14 mouse cellular contexts compared by ENCODE assay signal in genomic region chr1:106096324-106096723, GRCm38 (mm10).
DNase-seq lines count a peak whose midpoint lies in the region; ATAC-seq and TF ChIP-seq lines count a peak whose summit lies in the region.
"Had no signal": no experiment of that assay in that cellular context is flagged by ENCODE, and none has a peak within 500 bp of the region (broad histone marks: within the 10 kb centered on the region; RNA-seq: fewer than 3 reads in every experiment).

No protein-coding gene starts in this region.

- peaks cover 4% of the 10 kb centered on the region; the same call in 1 of the 2 replicates for H3K4me1 ChIP-seq in forebrain, embryonic 13.5 days
- peaks cover 3% of the 10 kb centered on the region for H3K4me1 ChIP-seq in midbrain, embryonic 16.5 days (ENCODE audit: control insufficient read depth, insufficient read depth, low read length)
- H3K4me1 ChIP-seq in heart, embryonic 12.5 days (replicated peaks) = no peaks in the 10 kb centered on the region
- H3K4me1 ChIP-seq: liver, embryonic 13.5 days had no signal

- H3K9me3 ChIP-seq in forebrain, embryonic 13.5 days (replicated peaks) = no peaks in the 10 kb centered on the region
- H3K9me3 ChIP-seq in midbrain, embryonic 16.5 days (replicated peaks; ENCODE audit: control insufficient read depth, low read length, poor library complexity, severe bottlenecking) = no peaks in the 10 kb centered on the region
- H3K9me3 ChIP-seq in heart, embryonic 12.5 days (replicated peaks) = no peaks in the 10 kb centered on the region
- H3K9me3 ChIP-seq: liver, embryonic 13.5 days had no signal

- TF ChIP-seq CTCF in brain, embryonic 14.5 days (IDR thresholded peaks at IDR 0.05; ENCODE audit: borderline replicate concordance, extremely low read depth, insufficient read depth, insufficient read length) = no peak

- ATAC-seq in forebrain, embryonic 13.5 days = peak; percentile 75
- ATAC-seq in midbrain, embryonic 16.5 days = peak; percentile 88
- ATAC-seq in heart, embryonic 12.5 days (ENCODE audit: insufficient number of reproducible peaks, low FRiP score) = no peak

- H3K4me3 ChIP-seq in forebrain, embryonic 13.5 days = no peak overlapping the region
- no peak overlapping the region for H3K4me3 ChIP-seq in midbrain, embryonic 16.5 days (ENCODE audit: low read depth, low read length)
- no peak overlapping the region for H3K4me3 ChIP-seq in heart, embryonic 12.5 days
- H3K4me3 ChIP-seq: erythroblast, embryonic 14.5 days; liver, embryonic 13.5 days had no signal

- 31% methylated on average over 4 of the region's 4 CpGs for WGBS in forebrain, embryonic 13.5 days
- 24% methylated on average over 4 of the region's 4 CpGs for WGBS in midbrain, embryonic 16.5 days
- 78% methylated on average over 4 of the region's 4 CpGs for WGBS in heart, embryonic 12.5 days

- H3K36me3 ChIP-seq in forebrain, embryonic 13.5 days (ENCODE audit: poor library complexity, severe bottlenecking) = no peaks in the 10 kb centered on the region
- no peaks in the 10 kb centered on the region for H3K36me3 ChIP-seq in midbrain, embryonic 16.5 days (ENCODE audit: control insufficient read depth, insufficient read depth, low read length)
- H3K36me3 ChIP-seq in heart, embryonic 12.5 days = no peaks in the 10 kb centered on the region
- H3K36me3 ChIP-seq: liver, embryonic 13.5 days had no signal

- H3K27ac ChIP-seq in forebrain, embryonic 13.5 days = no peak overlapping the region
- no peak overlapping the region; the same call in 1 of the 2 replicates for H3K27ac ChIP-seq in midbrain, embryonic 16.5 days (ENCODE audit: low read length)
- no peak overlapping the region for H3K27ac ChIP-seq in heart, embryonic 12.5 days (ENCODE audit: poor library complexity, severe bottlenecking)
- H3K27ac ChIP-seq: liver, embryonic 13.5 days had no signal

- TF ChIP-seq POLR2A in brain, embryonic 14.5 days (IDR thresholded peaks at IDR 0.05; ENCODE audit: borderline replicate concordance, extremely low read depth, insufficient read depth, insufficient read length, poor library complexity, severe bottlenecking) = no peak

- no peaks in the 10 kb centered on the region for H3K27me3 ChIP-seq in forebrain, embryonic 13.5 days
- H3K27me3 ChIP-seq in midbrain, embryonic 16.5 days (ENCODE audit: control insufficient read depth, insufficient read depth, low read depth, low read length) = no peaks in the 10 kb centered on the region
- H3K27me3 ChIP-seq in heart, embryonic 12.5 days (replicated peaks) = no peaks in the 10 kb centered on the region
- H3K27me3 ChIP-seq: liver, embryonic 13.5 days had no signal

- no peak overlapping the region for H3K9ac ChIP-seq in forebrain, embryonic 13.5 days
- no peak overlapping the region for H3K9ac ChIP-seq in midbrain, embryonic 16.5 days (ENCODE audit: low read depth, low read length)
- no peak overlapping the region for H3K9ac ChIP-seq in heart, embryonic 12.5 days
- H3K9ac ChIP-seq: liver, embryonic 13.5 days had no signal

- H3K4me2 ChIP-seq in forebrain, embryonic 13.5 days = no peak overlapping the region
- no peak overlapping the region for H3K4me2 ChIP-seq in midbrain, embryonic 16.5 days (ENCODE audit: low read length)
- H3K4me2 ChIP-seq in heart, embryonic 12.5 days = no peak overlapping the region
- H3K4me2 ChIP-seq: heart, embryonic 11.5 days; liver, embryonic 13.5 days had no signal

- DNase-seq in brain, embryonic 14.5 days (ENCODE audit: low read depth) = peak; percentile 75
- peak; percentile 59 to 74 for DNase-seq in layer of hippocampus, adult 8-10 months (ENCODE audit: low spot score in 2 of 2)
- no peak for DNase-seq in cerebellum, adult 9-11 months
- DNase-seq in kidney, adult 18-20 months = no peak
- DNase-seq in kidney, postnatal 4 days = no peak
- DNase-seq: cerebellum, adult 11-12 months; kidney, adult 8-10 months; liver, embryonic 13.5 days; thymus, postnatal 25 days had no signal

Comparison
In these comparisons a context has a peak if more than half of its experiments do, and no peak if none do; other contexts are left out.
1. DNase-seq: peak in brain, embryonic 14.5 days (single experiment) and layer of hippocampus, adult 8-10 months (2 of 2); none in cerebellum, adult 9-11 months (single experiment), kidney, adult 18-20 months (single experiment) and kidney, postnatal 4 days (0 of 2).